Mouse (Mus musculus): Measurements from ENCODE around the gene Jag2. TPM values are rescaled to one million over a fixed set of nuclear protein-coding genes. Genes with fewer than 3 reads are reported as not detected.

The Jag2 gene
- total and polyA plus RNA-seq, 2 experiments: under 0.01 to 0.13 TPM

DNA sequence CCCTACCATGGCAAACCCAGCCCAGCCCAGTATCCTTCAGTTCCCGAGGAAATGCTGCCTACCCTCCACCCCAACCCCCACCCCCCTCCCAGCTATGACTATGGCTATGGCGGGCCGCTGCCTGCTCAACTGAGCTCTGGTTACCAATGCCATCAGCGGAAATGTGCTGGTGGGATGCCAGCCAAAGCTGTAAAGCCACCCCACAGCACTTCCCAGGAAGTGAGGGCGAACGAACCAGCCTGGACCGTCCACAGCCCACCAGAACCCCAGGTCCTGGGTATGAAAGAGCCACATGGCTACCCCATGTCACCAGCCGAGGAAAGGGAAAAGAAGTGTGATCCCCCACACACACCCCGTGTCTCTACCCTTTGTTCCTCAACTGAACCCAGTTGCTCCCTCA lies 11.1 kb upstream of the Jag2 start:
- no peaks in the 10 kb centered on the region for H3K36me3 ChIP-seq (ENCODE audit: control insufficient read depth, insufficient read depth, low read length)
- TF ChIP-seq POLR2A (IDR thresholded peaks at IDR 0.05; ENCODE audit: extremely low read depth, insufficient read depth, low read length) (no peak), CTCF (IDR thresholded peaks at IDR 0.05; ENCODE audit: low read depth, low read length) (no peak)
- no peaks in the 10 kb centered on the region for H3K79me2 ChIP-seq (ENCODE audit: control insufficient read depth, insufficient read depth, low read length)
- H3K4me3 ChIP-seq (ENCODE audit: insufficient read depth, low read depth, low read length): no peak overlapping the region
- no peaks in the 10 kb centered on the region for H3K27me3 ChIP-seq (ENCODE audit: control insufficient read depth, insufficient read depth, low read length)
- H3K27ac ChIP-seq (replicated peaks; ENCODE audit: insufficient read depth, low read depth, low read length): no peak overlapping the region
- H3K9ac ChIP-seq (ENCODE audit: low read depth, low read length): no peak overlapping the region
- WGBS: 81% methylated on average over 9 of the region's 9 CpGs
- no peak for DNase-seq (ENCODE audit: extremely low read depth, low read depth, low spot score)
- peaks cover 7% of the 10 kb centered on the region; the same call in 1 of the 2 replicates for H3K4me1 ChIP-seq (ENCODE audit: control insufficient read depth, insufficient read depth, low read length)

DNA sequence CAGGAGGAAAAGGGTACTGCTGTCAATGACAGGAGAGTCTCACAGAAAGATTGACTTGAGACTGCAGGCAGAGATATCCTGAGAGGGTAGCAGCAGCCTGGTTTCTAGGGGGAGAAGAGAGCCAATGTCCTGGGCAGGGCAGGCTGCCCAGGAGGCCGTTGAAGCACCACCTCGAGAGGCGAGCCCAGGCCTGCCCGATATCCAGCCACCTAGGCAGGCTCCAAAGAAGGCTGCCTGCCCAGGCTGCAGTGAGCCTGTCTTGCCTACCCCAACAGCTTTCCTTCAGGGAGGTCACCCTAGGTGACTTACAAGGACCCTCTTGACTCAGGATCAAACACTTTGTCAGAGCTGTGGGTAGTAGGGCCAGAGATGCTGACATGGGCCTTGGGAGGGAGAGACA lies 10.7 kb upstream of the Jag2 start:
- H3K4me1 ChIP-seq (ENCODE audit: control insufficient read depth, insufficient read depth, low read length): peaks cover 7% of the 10 kb centered on the region; the same call in 1 of the 2 replicates
- H3K27ac ChIP-seq (replicated peaks; ENCODE audit: insufficient read depth, low read depth, low read length): no peak overlapping the region
- no peak for DNase-seq (ENCODE audit: extremely low read depth, low read depth, low spot score)
- H3K79me2 ChIP-seq (ENCODE audit: control insufficient read depth, insufficient read depth, low read length): no peaks in the 10 kb centered on the region
- H3K27me3 ChIP-seq (ENCODE audit: control insufficient read depth, insufficient read depth, low read length): no peaks in the 10 kb centered on the region
- H3K36me3 ChIP-seq (ENCODE audit: control insufficient read depth, insufficient read depth, low read length): no peaks in the 10 kb centered on the region
- TF ChIP-seq POLR2A (IDR thresholded peaks at IDR 0.05; ENCODE audit: extremely low read depth, insufficient read depth, low read length) (no peak), CTCF (IDR thresholded peaks at IDR 0.05; ENCODE audit: low read depth, low read length) (no peak)
- no peak overlapping the region for H3K4me3 ChIP-seq (ENCODE audit: insufficient read depth, low read depth, low read length)
- H3K9ac ChIP-seq (ENCODE audit: low read depth, low read length): no peak overlapping the region
- 95% methylated on average over 4 of the region's 4 CpGs for WGBS

DNA sequence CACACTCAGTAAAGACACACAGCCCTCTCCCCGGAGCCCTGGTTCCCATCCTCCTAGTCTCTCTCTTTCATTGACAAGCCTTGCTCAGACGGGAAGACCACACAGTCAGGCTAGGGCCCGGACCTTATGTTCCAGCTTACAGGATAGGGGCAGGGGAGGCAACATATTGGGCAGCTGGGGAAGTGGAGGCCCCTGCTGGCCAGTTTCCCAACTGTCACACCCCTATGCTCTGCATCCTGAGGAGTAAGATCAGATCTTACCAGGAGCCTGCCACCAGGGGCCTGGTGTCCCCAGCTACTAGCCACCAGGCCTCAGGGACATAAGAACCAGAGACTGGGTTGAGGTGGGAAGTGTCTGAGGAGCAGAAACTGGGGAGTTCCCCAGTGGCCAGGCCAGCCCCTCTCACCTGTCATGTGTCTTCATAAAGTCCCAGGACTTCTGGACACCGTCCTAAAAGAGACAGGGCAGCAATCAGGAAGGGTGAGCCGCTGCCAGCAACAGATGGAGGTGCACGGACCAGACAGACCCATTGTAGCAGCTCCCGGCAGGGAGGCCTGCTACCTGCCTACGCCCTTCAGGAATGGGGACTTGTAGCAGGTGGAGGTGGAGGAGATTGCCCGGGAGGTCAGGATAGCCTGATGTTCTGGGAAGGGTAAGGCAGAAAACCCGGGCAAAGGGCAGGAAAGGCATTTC lies 9.4 kb upstream of the Jag2 start:
- TF ChIP-seq POLR2A (IDR thresholded peaks at IDR 0.05; ENCODE audit: extremely low read depth, insufficient read depth, low read length) (no peak), CTCF (IDR thresholded peaks at IDR 0.05; ENCODE audit: low read depth, low read length) (no peak)
- no peaks in the 10 kb centered on the region for H3K36me3 ChIP-seq (ENCODE audit: control insufficient read depth, insufficient read depth, low read length)
- no peak overlapping the region for H3K4me3 ChIP-seq (ENCODE audit: insufficient read depth, low read depth, low read length)
- H3K79me2 ChIP-seq (ENCODE audit: control insufficient read depth, insufficient read depth, low read length): no peaks in the 10 kb centered on the region
- H3K27ac ChIP-seq (replicated peaks; ENCODE audit: insufficient read depth, low read depth, low read length): no peak overlapping the region
- 89% methylated on average over 10 of the region's 10 CpGs for WGBS
- H3K4me1 ChIP-seq (ENCODE audit: control insufficient read depth, insufficient read depth, low read length): peaks cover 7% of the 10 kb centered on the region; the same call in 1 of the 2 replicates
- no peak for DNase-seq (ENCODE audit: extremely low read depth, low read depth, low spot score)
- H3K9ac ChIP-seq (ENCODE audit: low read depth, low read length): no peak overlapping the region
- no peaks in the 10 kb centered on the region for H3K27me3 ChIP-seq (ENCODE audit: control insufficient read depth, insufficient read depth, low read length)

DNA sequence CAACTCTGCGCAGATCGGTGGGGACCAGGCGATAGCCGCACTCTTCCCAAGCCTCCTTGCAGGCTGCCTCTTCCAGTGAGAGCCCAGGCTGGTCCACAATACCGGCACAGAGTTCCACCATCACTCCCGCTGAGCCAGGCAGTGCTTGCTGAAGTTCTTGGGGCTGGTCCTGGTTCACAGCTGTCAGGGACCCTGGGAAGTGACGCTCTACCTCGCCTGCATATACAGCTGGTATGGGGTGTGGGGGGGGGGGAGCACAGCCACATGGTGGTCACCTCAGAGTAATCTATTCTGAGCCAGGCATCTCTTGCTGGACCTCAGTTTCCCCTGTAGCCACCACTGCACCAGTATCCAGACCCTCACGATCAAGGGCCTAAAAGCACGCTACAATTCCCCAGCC lies 8.8 kb upstream of the Jag2 start:
- H3K4me1 ChIP-seq (ENCODE audit: control insufficient read depth, insufficient read depth, low read length): peaks cover 7% of the 10 kb centered on the region; the same call in 1 of the 2 replicates
- H3K9ac ChIP-seq (ENCODE audit: low read depth, low read length): no peak overlapping the region
- H3K4me3 ChIP-seq (ENCODE audit: insufficient read depth, low read depth, low read length): no peak overlapping the region
- no peaks in the 10 kb centered on the region for H3K27me3 ChIP-seq (ENCODE audit: control insufficient read depth, insufficient read depth, low read length)
- 96% methylated on average over 10 of the region's 10 CpGs for WGBS
- no peak for DNase-seq (ENCODE audit: extremely low read depth, low read depth, low spot score)
- H3K27ac ChIP-seq (replicated peaks; ENCODE audit: insufficient read depth, low read depth, low read length): no peak overlapping the region
- no peaks in the 10 kb centered on the region for H3K79me2 ChIP-seq (ENCODE audit: control insufficient read depth, insufficient read depth, low read length)
- H3K36me3 ChIP-seq (ENCODE audit: control insufficient read depth, insufficient read depth, low read length): no peaks in the 10 kb centered on the region
- TF ChIP-seq POLR2A (IDR thresholded peaks at IDR 0.05; ENCODE audit: extremely low read depth, insufficient read depth, low read length) (no peak), CTCF (IDR thresholded peaks at IDR 0.05; ENCODE audit: low read depth, low read length) (no peak)

DNA sequence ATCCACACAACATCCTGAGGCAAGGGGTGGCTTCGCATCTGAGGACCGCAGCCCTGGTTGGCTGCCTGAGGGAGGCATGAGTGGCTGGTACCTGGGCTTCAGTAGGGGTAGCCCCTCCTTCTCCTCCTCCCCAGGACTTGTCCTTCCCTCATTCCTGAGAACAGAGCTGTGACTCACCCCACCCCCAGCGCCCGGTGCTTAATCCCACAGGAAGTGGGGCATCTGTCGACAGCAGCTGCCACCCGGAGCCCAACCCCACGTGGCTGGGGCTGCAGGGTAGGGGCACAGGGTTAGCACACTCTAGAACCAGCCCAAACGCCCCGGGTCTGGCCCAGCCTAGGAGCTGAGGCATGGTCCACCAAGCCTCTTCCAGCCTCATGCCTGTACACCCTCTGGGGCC lies 8.3 kb upstream of the Jag2 start:
- no peak for TF ChIP-seq POLR2A (IDR thresholded peaks at IDR 0.05; ENCODE audit: extremely low read depth, insufficient read depth, low read length)
- no peak for TF ChIP-seq CTCF (IDR thresholded peaks at IDR 0.05; ENCODE audit: low read depth, low read length)
- Histone ChIP-seq H3K4me3 (ENCODE audit: insufficient read depth, low read depth, low read length) (no peak overlapping the region), H3K27me3 (ENCODE audit: control insufficient read depth, insufficient read depth, low read length) (no peaks in the 10 kb centered on the region), H3K27ac (replicated peaks; ENCODE audit: insufficient read depth, low read depth, low read length) (no peak overlapping the region), H3K4me1 (ENCODE audit: control insufficient read depth, insufficient read depth, low read length) (peaks cover 7% of the 10 kb centered on the region; the same call in 1 of the 2 replicates), H3K36me3 (ENCODE audit: control insufficient read depth, insufficient read depth, low read length) (no peaks in the 10 kb centered on the region), H3K79me2 (ENCODE audit: control insufficient read depth, insufficient read depth, low read length) (no peaks in the 10 kb centered on the region), H3K9ac (ENCODE audit: low read depth, low read length) (no peak overlapping the region)
- 86% methylated on average over 9 of the region's 9 CpGs for WGBS
- DNase-seq (ENCODE audit: extremely low read depth, low read depth, low spot score): no peak

DNA sequence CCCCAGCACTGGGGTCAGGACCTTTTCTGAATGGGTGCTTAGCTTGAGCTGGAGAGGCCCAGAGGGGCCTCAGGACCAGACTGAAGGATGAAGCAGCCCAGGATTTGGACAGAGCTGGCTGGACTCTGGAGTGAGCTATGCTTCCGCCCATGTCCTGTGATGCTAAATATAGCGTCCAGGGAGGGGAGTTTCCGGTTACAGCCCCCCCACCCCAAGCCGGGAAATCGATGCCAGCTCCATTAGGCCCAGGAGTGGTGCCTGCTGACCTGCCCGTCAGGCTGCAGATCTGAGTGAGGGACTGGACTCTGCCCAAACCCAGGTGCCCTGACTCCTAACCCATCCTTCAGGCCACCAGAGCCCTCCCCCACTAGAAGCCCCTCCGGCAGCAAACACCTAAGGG lies 3.1 kb upstream of the Jag2 start:
- 48% methylated on average over 7 of the region's 7 CpGs for WGBS
- Histone ChIP-seq H3K27ac (replicated peaks; ENCODE audit: insufficient read depth, low read depth, low read length) (no peak overlapping the region), H3K27me3 (ENCODE audit: control insufficient read depth, insufficient read depth, low read length) (peaks cover 26% of the 10 kb centered on the region)

More for the DNA sequence above, 3.1 kb upstream of the Jag2 start:
- TF ChIP-seq CTCF (IDR thresholded peaks at IDR 0.05; ENCODE audit: low read depth, low read length): no peak
- no peak for TF ChIP-seq POLR2A (IDR thresholded peaks at IDR 0.05; ENCODE audit: extremely low read depth, insufficient read depth, low read length)
- H3K4me3 ChIP-seq (ENCODE audit: insufficient read depth, low read depth, low read length): no peak overlapping the region
- no peaks in the 10 kb centered on the region; the same call in 1 of the 2 replicates for H3K4me1 ChIP-seq (ENCODE audit: control insufficient read depth, insufficient read depth, low read length)
- no peaks in the 10 kb centered on the region for H3K36me3 ChIP-seq (ENCODE audit: control insufficient read depth, insufficient read depth, low read length)
- DNase-seq (ENCODE audit: extremely low read depth, low read depth, low spot score): no peak
- no peaks in the 10 kb centered on the region for H3K79me2 ChIP-seq (ENCODE audit: control insufficient read depth, insufficient read depth, low read length)
- no peak overlapping the region for H3K9ac ChIP-seq (ENCODE audit: low read depth, low read length)
